In the genomic region with DNA sequence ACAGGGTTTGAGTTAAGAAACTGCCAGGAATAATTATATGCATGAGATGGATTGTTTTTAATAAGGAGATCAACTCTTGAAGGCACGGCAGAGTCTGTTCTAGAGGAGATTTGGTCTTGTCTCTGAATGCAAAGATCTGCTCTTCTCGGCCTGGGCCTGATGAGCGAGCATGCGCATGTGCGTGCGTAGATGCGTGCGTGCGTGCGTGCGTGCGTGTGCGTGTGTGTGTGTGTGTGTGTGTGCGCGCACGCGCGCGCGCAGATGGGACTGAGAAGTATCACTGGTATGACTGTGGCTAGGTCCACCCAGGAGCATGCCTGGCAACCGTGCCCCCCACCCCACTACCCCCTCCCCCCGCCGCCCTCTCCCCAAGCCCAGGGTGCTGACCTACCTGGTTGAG, we compare ENCODE assay signal across 30 mouse cellular contexts. TPM values are rescaled to one million over a fixed set of nuclear protein-coding genes. Genes with fewer than 3 reads are reported as not detected.
A peak's percentile ranks its signal among the peaks of the same experiment; 100 is the strongest.
DNase-seq lines count a peak whose midpoint lies in the region; ATAC-seq and TF ChIP-seq lines count a peak whose summit lies in the region.
"Had no signal": no experiment of that assay in that cellular context is flagged by ENCODE, and none has a peak within 500 bp of the region (broad histone marks: within the 10 kb centered on the region; RNA-seq: fewer than 3 reads in every experiment).

No protein-coding gene starts in this region.

- no peaks in the 10 kb centered on the region for H3K9me3 ChIP-seq in midbrain, postnatal 0 days (ENCODE audit: low read length)
- H3K9me3 ChIP-seq in midbrain, embryonic 10.5 days (replicated peaks) = no peaks in the 10 kb centered on the region
- H3K9me3 ChIP-seq in ES-Bruce4 (replicated peaks; ENCODE audit: control insufficient read depth, insufficient read depth, low read length, poor library complexity, severe bottlenecking) (no peaks in the 10 kb centered on the region), ES-E14 (ENCODE audit: control insufficient read depth, insufficient read depth, low read depth, low read length) (no peaks in the 10 kb centered on the region)
- H3K9me3 ChIP-seq in intestine, embryonic 15.5 days = no peaks in the 10 kb centered on the region
- H3K9me3 ChIP-seq: embryonic facial prominence, embryonic 10.5 days; embryonic facial prominence, embryonic 13.5 days; forebrain, embryonic 12.5 days; forebrain, embryonic 15.5 days; G1E; heart, embryonic 12.5 days; heart, embryonic 15.5 days; hindbrain, embryonic 10.5 days had no signal

- no peak overlapping the region for H3K4me2 ChIP-seq in midbrain, postnatal 0 days (ENCODE audit: low read depth, low read length, poor library complexity, severe bottlenecking)
- no peak overlapping the region for H3K4me2 ChIP-seq in intestine, embryonic 15.5 days (replicated peaks)
- H3K4me2 ChIP-seq: embryonic facial prominence, embryonic 13.5 days; forebrain, embryonic 12.5 days; forebrain, embryonic 15.5 days; heart, embryonic 12.5 days; heart, embryonic 15.5 days; hindbrain, embryonic 14.5 days had no signal

- TF ChIP-seq EP300 in ES-Bruce4 (IDR thresholded peaks at IDR 0.05; ENCODE audit: insufficient read depth, low read depth, low read length) = no peak

- 94% methylated on average over 21 of the region's 23 CpGs for WGBS in midbrain, postnatal 0 days
- WGBS in midbrain, embryonic 10.5 days = 97% methylated on average over 23 of the region's 23 CpGs
- 97% methylated on average over 23 of the region's 23 CpGs for WGBS in intestine, embryonic 15.5 days

- H3K27me3 ChIP-seq in midbrain, postnatal 0 days (ENCODE audit: insufficient read depth, low read length) = no peaks in the 10 kb centered on the region
- H3K27me3 ChIP-seq in midbrain, embryonic 10.5 days (ENCODE audit: low read depth, poor library complexity, severe bottlenecking) = no peaks in the 10 kb centered on the region
- H3K27me3 ChIP-seq in ES-Bruce4 (ENCODE audit: control insufficient read depth, insufficient read depth, low read length, poor library complexity, severe bottlenecking) = no peaks in the 10 kb centered on the region
- H3K27me3 ChIP-seq in intestine, embryonic 15.5 days (replicated peaks) = no peaks in the 10 kb centered on the region
- H3K27me3 ChIP-seq: embryonic facial prominence, embryonic 13.5 days; forebrain, embryonic 12.5 days; forebrain, embryonic 15.5 days; heart, embryonic 12.5 days; heart, embryonic 15.5 days; Patski had no signal

- TF ChIP-seq CTCF in midbrain, postnatal 0 days (IDR thresholded peaks at IDR 0.05) = no peak
- TF ChIP-seq CTCF in ES-Bruce4 (IDR thresholded peaks at IDR 0.05; ENCODE audit: low read depth, low read length) = no peak

- in situ Hi-C loops in ES-E14 (cut with MboI; ENCODE audit: low sequenced_read_pairs in 2 of 2, unreplicated experiment in 2 of 2) = no loop called here

- H3K4me3 ChIP-seq in midbrain, postnatal 0 days (ENCODE audit: low read depth, low read length) = no peak overlapping the region
- no peak overlapping the region for H3K4me3 ChIP-seq in midbrain, embryonic 10.5 days
- H3K4me3 ChIP-seq in ES-Bruce4 (ENCODE audit: low read depth, low read length) = peak overlapping the region; percentile 31; the same call in 1 of the 2 replicates
- peak overlapping the region; percentile 41 to 52 for H3K4me3 ChIP-seq in ES-E14 (ENCODE audit: insufficient read depth in 1 of 2, low read depth in 1 of 2, low read length in 2 of 2, poor library complexity in 1 of 2, severe bottlenecking in 1 of 2)
- no peak overlapping the region for H3K4me3 ChIP-seq in intestine, embryonic 15.5 days (replicated peaks)
- H3K4me3 ChIP-seq: embryonic facial prominence, embryonic 10.5 days; embryonic facial prominence, embryonic 13.5 days; erythroblast, embryonic 14.5 days; forebrain, embryonic 12.5 days; forebrain, embryonic 15.5 days; heart, embryonic 12.5 days; heart, embryonic 15.5 days; hindbrain, embryonic 10.5 days had no signal

- no peaks in the 10 kb centered on the region for H3K4me1 ChIP-seq in midbrain, postnatal 0 days (ENCODE audit: insufficient read depth, low read length)
- H3K4me1 ChIP-seq in midbrain, embryonic 10.5 days = no peaks in the 10 kb centered on the region
- H3K4me1 ChIP-seq in ES-Bruce4 (ENCODE audit: control insufficient read depth, insufficient read depth, low read length) (no peaks in the 10 kb centered on the region), ES-E14 (ENCODE audit: control insufficient read depth in 2 of 2, insufficient read depth in 2 of 2, low read length in 2 of 2, poor library complexity in 1 of 2) (peaks cover 0 to 17% of the 10 kb centered on the region in 2 experiments; a peak in 2 of 4 replicates)
- no peaks in the 10 kb centered on the region for H3K4me1 ChIP-seq in intestine, embryonic 15.5 days (replicated peaks)
- H3K4me1 ChIP-seq: forebrain, embryonic 12.5 days had no signal

- H3K27ac ChIP-seq in midbrain, postnatal 0 days (ENCODE audit: low read depth, low read length) = no peak overlapping the region
- H3K27ac ChIP-seq in midbrain, embryonic 10.5 days (replicated peaks) = no peak overlapping the region
- H3K27ac ChIP-seq in ES-Bruce4 (ENCODE audit: insufficient read depth, low read length) = no peak overlapping the region
- no peak overlapping the region for H3K27ac ChIP-seq in ES-E14 (ENCODE audit: insufficient read depth, low read depth, low read length, poor library complexity, severe bottlenecking)
- no peak overlapping the region for H3K27ac ChIP-seq in intestine, embryonic 15.5 days
- H3K27ac ChIP-seq: embryonic facial prominence, embryonic 10.5 days; embryonic facial prominence, embryonic 13.5 days; forebrain, embryonic 12.5 days; forebrain, embryonic 15.5 days; heart, embryonic 15.5 days; hindbrain, embryonic 10.5 days; hindbrain, embryonic 14.5 days had no signal

- no peak overlapping the region for H3K9ac ChIP-seq in midbrain, postnatal 0 days (replicated peaks; ENCODE audit: low read length, poor library complexity, severe bottlenecking)
- H3K9ac ChIP-seq in ES-Bruce4 (ENCODE audit: low read depth, poor library complexity, severe bottlenecking) (peak overlapping the region; percentile 25; the same call in 1 of the 2 replicates), ES-E14 (ENCODE audit: insufficient read depth, low read depth, low read length, poor library complexity, severe bottlenecking) (peak overlapping the region; percentile 39; the same call in 1 of the 2 replicates)
- no peak overlapping the region for H3K9ac ChIP-seq in intestine, embryonic 15.5 days
- H3K9ac ChIP-seq: embryonic facial prominence, embryonic 13.5 days; forebrain, embryonic 12.5 days; forebrain, embryonic 15.5 days; heart, embryonic 12.5 days; heart, embryonic 15.5 days; hindbrain, embryonic 14.5 days had no signal

- 0 out of 2 replicates have a peak, but pooled peaks have one; percentile 38 for ATAC-seq in midbrain, postnatal 0 days (ENCODE audit: low FRiP score)
- ATAC-seq in CD4-positive, CD25-positive, alpha-beta regulatory T cell, adult 4 months = no peak
- no peak for ATAC-seq in intestine, embryonic 15.5 days
- ATAC-seq: activated CD4-positive, CD25-positive, alpha-beta regulatory T cell, adult 4 months; forebrain, embryonic 15.5 days; Patski had no signal

- H3K36me3 ChIP-seq in midbrain, postnatal 0 days (ENCODE audit: insufficient read depth, low read length) = peaks cover 44% of the 10 kb centered on the region
- peaks cover 99% of the 10 kb centered on the region for H3K36me3 ChIP-seq in midbrain, embryonic 10.5 days
- H3K36me3 ChIP-seq in ES-Bruce4 (ENCODE audit: control insufficient read depth, insufficient read depth, low read length, poor library complexity, severe bottlenecking) (no peaks in the 10 kb centered on the region), ES-E14 (ENCODE audit: control insufficient read depth, insufficient read depth, low read length, poor library complexity, severe bottlenecking) (peaks cover 5% of the 10 kb centered on the region)
- peaks cover 24% of the 10 kb centered on the region for H3K36me3 ChIP-seq in intestine, embryonic 15.5 days
- H3K36me3 ChIP-seq: G1E had no signal

- TF ChIP-seq POLR2A in ES-Bruce4 (IDR thresholded peaks at IDR 0.05; ENCODE audit: insufficient read depth, low read length) = no peak

- DNase-seq in midbrain, postnatal 0 days (ENCODE audit: low spot score) = no peak
- DNase-seq in midbrain, embryonic 10.5 days (ENCODE audit: low spot score) = no peak
- no peak for DNase-seq in ES-E14 (ENCODE audit: low read depth, low spot score)
- DNase-seq in testis, postnatal 14 days (ENCODE audit: low spot score) = peak; percentile 47
- DNase-seq: adrenal gland, adult 8-10 months; adrenal gland, postnatal 25 days; cerebellum, adult 11-12 months; cerebellum, adult 8-10 months; cerebellum, postnatal 10 days; cerebellum, postnatal 36 days; embryo, embryonic 11 days; gastrocnemius, postnatal 25 days; heart, adult 18-20 months; heart, postnatal 10 days; heart, postnatal 36 days had no signal

RNA-seq across cellular contexts. Expression of a gene that starts 30.9 kb away (rescaled TPM):
- 116 and 123 TPM in 2 replicates for total RNA-seq in midbrain, postnatal 0 days (2014; rRNA removed)
- 185 and 206 TPM in 2 replicates for polyA plus RNA-seq in midbrain, postnatal 0 days (2015; fragmentation: Nextera tagmentation; extraction: Ambion mirVana)
- 309 and 330 TPM in 2 replicates for polyA plus RNA-seq in midbrain, embryonic 10.5 days (2016; fragmentation: Nextera tagmentation; extraction: Ambion mirVana)
- 16.8 and 21.6 TPM in 2 replicates for polyA plus RNA-seq in ES-Bruce4 (2011; ENCODE audit: insufficient read depth, insufficient read length, low read depth, missing spikeins)
- total RNA-seq in ES-E14 (2012; rRNA removed) = 18.7 and 25.7 TPM in 2 replicates
- polyA plus RNA-seq in CD4-positive, CD25-positive, alpha-beta regulatory T cell, adult 4 months (2017; shearing (Covaris generic)) = not detected
- 90.4 and 108 TPM in 2 replicates for polyA plus RNA-seq in intestine, embryonic 15.5 days (2015; fragmentation: Nextera tagmentation; extraction: Ambion mirVana)
- polyA plus RNA-seq: erythroblast, embryonic 14.5 days; G1E had no signal

RNA-seq across cellular contexts. Expression of a gene that starts 38.0 kb away (rescaled TPM):
- total RNA-seq in midbrain, postnatal 0 days (2014; rRNA removed) = 21.4 and 27.4 TPM in 2 replicates
- polyA plus RNA-seq in midbrain, postnatal 0 days (2015; fragmentation: Nextera tagmentation; extraction: Ambion mirVana) = 18.6 and 19.2 TPM in 2 replicates
- polyA plus RNA-seq in midbrain, embryonic 10.5 days (2016; fragmentation: Nextera tagmentation; extraction: Ambion mirVana) = 5.2 and 7.0 TPM in 2 replicates
- 8.2 and 9.5 TPM in 2 replicates for polyA plus RNA-seq in ES-Bruce4 (2011; ENCODE audit: insufficient read depth, insufficient read length, low read depth, missing spikeins)
- 13.3 and 13.4 TPM in 2 replicates for total RNA-seq in ES-E14 (2012; rRNA removed)
- 1 to 10 TPM; 1.9 to 5.0 TPM for polyA plus RNA-seq in CD4-positive, CD25-positive, alpha-beta regulatory T cell, adult 4 months (2017; shearing (Covaris generic))
- polyA plus RNA-seq in intestine, embryonic 15.5 days (2015; fragmentation: Nextera tagmentation; extraction: Ambion mirVana) = 17.3 and 19.2 TPM in 2 replicates

RNA-seq across cellular contexts. Expression of a gene that starts 57.8 kb away (rescaled TPM):
- total RNA-seq in midbrain, postnatal 0 days (2014; rRNA removed) = 59.9 and 76.1 TPM in 2 replicates
- 28.5 and 28.8 TPM in 2 replicates for polyA plus RNA-seq in midbrain, postnatal 0 days (2015; fragmentation: Nextera tagmentation; extraction: Ambion mirVana)
- 27.4 and 28.7 TPM in 2 replicates for polyA plus RNA-seq in midbrain, embryonic 10.5 days (2016; fragmentation: Nextera tagmentation; extraction: Ambion mirVana)
- polyA plus RNA-seq in ES-Bruce4 (2011; ENCODE audit: insufficient read depth, insufficient read length, low read depth, missing spikeins) = 11.2 and 17.2 TPM in 2 replicates
- 33.5 and 42.8 TPM in 2 replicates for total RNA-seq in ES-E14 (2012; rRNA removed)
- 1 to 10 TPM; 1.9 to 4.0 TPM for polyA plus RNA-seq in CD4-positive, CD25-positive, alpha-beta regulatory T cell, adult 4 months (2017; shearing (Covaris generic))
- 35.4 and 38.0 TPM in 2 replicates for polyA plus RNA-seq in intestine, embryonic 15.5 days (2015; fragmentation: Nextera tagmentation; extraction: Ambion mirVana)

Comparison
In these comparisons a context has a peak if more than half of its experiments do, and no peak if none do; other contexts are left out.
1. H3K4me3 ChIP-seq: peak in ES-Bruce4 (single experiment) and ES-E14 (2 of 2); none in midbrain, postnatal 0 days (single experiment), midbrain, embryonic 10.5 days (single experiment) and intestine, embryonic 15.5 days (single experiment).
2. H3K9ac ChIP-seq: peak in ES-Bruce4 (single experiment) and ES-E14 (single experiment); none in midbrain, postnatal 0 days (single experiment) and intestine, embryonic 15.5 days (single experiment).
3. RNA of a gene that starts 30.9 kb away (polyA plus RNA-seq): 309 to 330 TPM in midbrain, embryonic 10.5 days, 185 to 206 TPM in midbrain, postnatal 0 days, 90.4 to 108 TPM in intestine, embryonic 15.5 days and 16.8 to 21.6 TPM in ES-Bruce4; not detected in CD4-positive, CD25-positive, alpha-beta regulatory T cell, adult 4 months; every median in the first group is over 10 times any median in the second.